ENCODE assay signal across 8 mouse cellular contexts in genomic region chr16:23984760-23985466, GRCm38 (mm10). TPM values are rescaled to one million over a fixed set of nuclear protein-coding genes. Genes with fewer than 3 reads are reported as not detected.
A peak's percentile ranks its signal among the peaks of the same experiment; 100 is the strongest.
DNase-seq lines count a peak whose midpoint lies in the region; ATAC-seq and TF ChIP-seq lines count a peak whose summit lies in the region.

No protein-coding gene starts in this region.

- ATAC-seq in forebrain, postnatal 0 days = no peak
- ATAC-seq in liver, embryonic 13.5 days (ENCODE audit: low read depth) = no peak

- TF ChIP-seq CTCF in left cerebral cortex, adult 2 months (IDR thresholded peaks at IDR 0.05) = no peak
- no peak for TF ChIP-seq CTCF in forebrain, postnatal 0 days (IDR thresholded peaks at IDR 0.05; ENCODE audit: low read depth)

- H3K9ac ChIP-seq in forebrain, postnatal 0 days = peak overlapping the region; percentile 87
- peak overlapping the region; percentile 37; the same call in 1 of the 2 replicates for H3K9ac ChIP-seq in liver, embryonic 13.5 days

- 0 out of 2 replicates have a peak, but pooled peaks cover 8% of the 10 kb centered on the region for H3K4me1 ChIP-seq in forebrain, postnatal 0 days (ENCODE audit: insufficient read depth)
- peaks cover 62% of the 10 kb centered on the region for H3K4me1 ChIP-seq in liver, embryonic 13.5 days (replicated peaks)

- H3K27ac ChIP-seq in left cerebral cortex, adult 2 months = peak overlapping the region; percentile 8; the same call in 1 of the 2 replicates
- peak overlapping the region; percentile 36 for H3K27ac ChIP-seq in forebrain, postnatal 0 days (ENCODE audit: low read depth, low read length)
- peak overlapping the region; percentile 53 for H3K27ac ChIP-seq in liver, embryonic 13.5 days

- intact Hi-C loops in left cerebral cortex, adult 2 months (cut with DNase I) = loop anchor here (1.0 to 5.0 kb wide), 8 partner anchors 507 to 1977 kb away; no protein-coding TSS in a partner anchor

- DNase-seq in left cerebral cortex, adult 2 months (ENCODE audit: extremely low spot score in 1 of 2, low spot score in 2 of 2) = peak in 1 of 2 experiments; percentile 51
- DNase-seq in left cerebral cortex, adult 9 months (ENCODE audit: low spot score in 2 of 2) = no peak
- peak; percentile 68 to 76 for DNase-seq in cerebellum, adult 18-20 months
- peak; percentile 75 for DNase-seq in forebrain, postnatal 0 days
- peak; percentile 83 for DNase-seq in induced T-regulatory cell, adult 2 months (ENCODE audit: low read depth)
- no peak for DNase-seq in liver, embryonic 13.5 days
- peak; percentile 81 for DNase-seq in naive thymus-derived CD4-positive, alpha-beta T cell, adult 2 months (ENCODE audit: low read depth)
- peak; percentile 65 to 66 for DNase-seq in thymus, postnatal 10 days (ENCODE audit: low spot score in 2 of 2)

- H3K36me3 ChIP-seq in forebrain, postnatal 0 days (ENCODE audit: insufficient read depth) = no peaks in the 10 kb centered on the region
- H3K36me3 ChIP-seq in liver, embryonic 13.5 days = no peaks in the 10 kb centered on the region

- H3K4me2 ChIP-seq in forebrain, postnatal 0 days (ENCODE audit: low read depth) = peak overlapping the region; percentile 87
- H3K4me2 ChIP-seq in liver, embryonic 13.5 days = peak overlapping the region; percentile 71

- H3K4me3 ChIP-seq in left cerebral cortex, adult 2 months = peak overlapping the region; percentile 44
- peak overlapping the region; percentile 79 for H3K4me3 ChIP-seq in forebrain, postnatal 0 days (ENCODE audit: low read depth, low read length)
- H3K4me3 ChIP-seq in liver, embryonic 13.5 days (replicated peaks) = peak overlapping the region; percentile 50

- under 1% methylated on average over 22 of the region's 22 CpGs for WGBS in forebrain, postnatal 0 days
- under 1% methylated on average over 22 of the region's 22 CpGs for WGBS in liver, embryonic 13.5 days (ENCODE audit: insufficient replicate concordance)

- peaks cover 9% of the 10 kb centered on the region; the same call in 1 of the 2 replicates for H3K27me3 ChIP-seq in forebrain, postnatal 0 days (ENCODE audit: insufficient read depth, low read length)
- H3K27me3 ChIP-seq in liver, embryonic 13.5 days = peaks cover 99% of the 10 kb centered on the region

- no peaks in the 10 kb centered on the region for H3K9me3 ChIP-seq in forebrain, postnatal 0 days (ENCODE audit: low read length)
- H3K9me3 ChIP-seq in liver, embryonic 13.5 days (replicated peaks) = no peaks in the 10 kb centered on the region

RNA-seq across cellular contexts. Expression of gene Gm37419, which starts 3.4 kb away (rescaled TPM):
- not detected for total RNA-seq in left cerebral cortex, adult 2 months (2021)
- total RNA-seq in forebrain, postnatal 0 days (2014; rRNA removed) = not detected in 2 replicates
- polyA plus RNA-seq in forebrain, postnatal 0 days (2015; fragmentation: Nextera tagmentation; extraction: Ambion mirVana) = not detected in 2 replicates
- polyA plus RNA-seq in liver, embryonic 13.5 days (2015; fragmentation: Nextera tagmentation; extraction: Ambion mirVana) = not detected in 2 replicates

RNA-seq across cellular contexts. Expression of gene Bcl6, which starts 3.7 kb away (rescaled TPM):
- total RNA-seq in left cerebral cortex, adult 2 months (2021) = 10 to 100 TPM; 30.8 to 36.8 TPM
- total RNA-seq in forebrain, postnatal 0 days (2014; rRNA removed) = 7.5 and 9.2 TPM in 2 replicates
- 0.69 and 0.92 TPM in 2 replicates for polyA plus RNA-seq in forebrain, postnatal 0 days (2015; fragmentation: Nextera tagmentation; extraction: Ambion mirVana)
- polyA plus RNA-seq in liver, embryonic 13.5 days (2015; fragmentation: Nextera tagmentation; extraction: Ambion mirVana) = 0.21 and 0.24 TPM in 2 replicates

RNA-seq across cellular contexts. Expression of gene Rtp2, which starts 52.7 kb away (rescaled TPM):
- not detected for total RNA-seq in left cerebral cortex, adult 2 months (2021)
- total RNA-seq in forebrain, postnatal 0 days (2014; rRNA removed) = 0.38 and 0.62 TPM in 2 replicates
- 0.24 and 0.36 TPM in 2 replicates for polyA plus RNA-seq in forebrain, postnatal 0 days (2015; fragmentation: Nextera tagmentation; extraction: Ambion mirVana)
- not detected in 2 replicates for polyA plus RNA-seq in liver, embryonic 13.5 days (2015; fragmentation: Nextera tagmentation; extraction: Ambion mirVana)

Comparison
In these comparisons a context has a peak if more than half of its experiments do, and no peak if none do; other contexts are left out.
1. DNase-seq: peak in cerebellum, adult 18-20 months (2 of 2), forebrain, postnatal 0 days (single experiment), induced T-regulatory cell, adult 2 months (single experiment), naive thymus-derived CD4-positive, alpha-beta T cell, adult 2 months (single experiment) and thymus, postnatal 10 days (2 of 2); none in left cerebral cortex, adult 9 months (0 of 2) and liver, embryonic 13.5 days (single experiment).
2. Peak in every context shown above with its lines, with median percentiles within 50 percentile points of each other: H3K27ac ChIP-seq and H3K4me3 ChIP-seq.